ENCODE assay signal across 13 mouse cellular contexts in the genomic region with DNA sequence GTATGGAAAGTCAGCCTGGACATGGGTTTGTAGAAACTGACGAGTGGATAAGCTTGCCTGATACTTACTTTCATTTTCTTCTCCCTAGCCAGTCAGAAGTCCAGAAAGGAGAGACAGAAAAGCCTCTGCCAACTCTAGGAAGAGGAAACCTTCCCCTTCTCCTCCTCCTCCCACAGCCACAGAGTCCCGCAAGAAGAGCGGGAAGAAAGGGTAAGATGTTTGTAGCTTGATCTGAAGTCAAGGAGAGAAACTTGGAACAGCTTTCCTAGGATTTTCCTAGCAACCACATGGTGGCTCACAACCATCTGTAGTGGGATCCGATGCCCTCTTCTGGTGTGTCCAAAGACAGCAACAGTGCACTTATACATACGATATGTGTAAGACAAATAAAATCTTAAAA. TPM values are rescaled to one million over a fixed set of nuclear protein-coding genes. Genes with fewer than 3 reads are reported as not detected.
DNase-seq lines count a peak whose midpoint lies in the region; ATAC-seq and TF ChIP-seq lines count a peak whose summit lies in the region.
"Had no signal": no experiment of that assay in that cellular context is flagged by ENCODE, and none has a peak within 500 bp of the region (broad histone marks: within the 10 kb centered on the region; RNA-seq: fewer than 3 reads in every experiment).

No protein-coding gene starts in this region.

- no peak for DNase-seq in frontal cortex, postnatal 25 days (ENCODE audit: low spot score in 2 of 2)
- DNase-seq in left cerebral cortex, adult 18-20 months (ENCODE audit: low spot score in 2 of 2): peak; percentile 11 to 39
- DNase-seq in left cerebral cortex, adult 11 months (ENCODE audit: low spot score): no peak
- DNase-seq in adrenal gland, postnatal 25 days: peak; percentile 9
- no peak for DNase-seq in embryo, embryonic 10 days (ENCODE audit: low spot score)
- no peak for DNase-seq in spleen, adult 12 weeks (ENCODE audit: low spot score)
- DNase-seq: heart, postnatal 14 days; kidney, postnatal 14 days; liver, embryonic 13.5 days; thymus, postnatal 25 days had no signal

- H3K4me3 ChIP-seq in myocyte: no peak overlapping the region
- H3K4me3 ChIP-seq: embryonic facial prominence, embryonic 10.5 days; liver, embryonic 13.5 days had no signal

- ATAC-seq in frontal cortex, adult (ENCODE audit: low TSS enrichment): peak; percentile 64; the same call in 1 of the 2 replicates

- no peaks in the 10 kb centered on the region for H3K79me2 ChIP-seq in myocyte (ENCODE audit: control insufficient read depth, insufficient read depth)

- H3K36me3 ChIP-seq in myocyte (ENCODE audit: control insufficient read depth, insufficient read depth): peaks cover 36% of the 10 kb centered on the region

- H3ac ChIP-seq in myocyte (ENCODE audit: control insufficient read depth, insufficient read length): no peak overlapping the region

- H3K4me2 ChIP-seq in myocyte (ENCODE audit: low read depth): peak overlapping the region; percentile 51
- H3K4me2 ChIP-seq: liver, embryonic 13.5 days had no signal

- TF ChIP-seq POLR2A in myocyte (IDR thresholded peaks at IDR 0.05; ENCODE audit: insufficient read length, low read depth): no peak

- no peaks in the 10 kb centered on the region for H3K27me3 ChIP-seq in myocyte (ENCODE audit: control insufficient read depth, insufficient read depth, insufficient read length)
- H3K27me3 ChIP-seq: liver, embryonic 13.5 days had no signal

TF ChIP-seq in myocyte, 11 proteins besides CTCF, POLR2A, EP300 and RAD21:
- no peak for TF ChIP-seq USF1 (IDR thresholded peaks at IDR 0.05; ENCODE audit: low read depth)
- TF ChIP-seq TCF3 (IDR thresholded peaks at IDR 0.05; ENCODE audit: insufficient read length, low read depth): no peak
- TF ChIP-seq MYOG (IDR thresholded peaks at IDR 0.05; ENCODE audit: control insufficient read depth in 1 of 3, insufficient read depth in 1 of 3, insufficient read length in 2 of 3, low read depth in 2 of 3): no peak
- no peak for TF ChIP-seq MYOD1 (IDR thresholded peaks at IDR 0.05; ENCODE audit: control insufficient read depth in 1 of 3, insufficient read length in 2 of 3, low read depth in 2 of 3)
- TF ChIP-seq POLR2AphosphoS2 (IDR thresholded peaks at IDR 0.05; ENCODE audit: insufficient read length, low read depth): no peak
- no peak for TF ChIP-seq MAX (IDR thresholded peaks at IDR 0.05; ENCODE audit: low read depth)
- TF ChIP-seq REST (IDR thresholded peaks at IDR 0.05; ENCODE audit: insufficient read depth, insufficient read length): no peak
- no peak for TF ChIP-seq SRF (IDR thresholded peaks at IDR 0.05; ENCODE audit: control insufficient read depth, insufficient read length, low read depth)
- TF ChIP-seq TCF12 (IDR thresholded peaks at IDR 0.05; ENCODE audit: insufficient read depth, poor library complexity, severe bottlenecking): no peak
- TF ChIP-seq E2F4 (IDR thresholded peaks at IDR 0.05; ENCODE audit: insufficient read depth): no peak
- no peak for TF ChIP-seq CEBPB (IDR thresholded peaks at IDR 0.05; ENCODE audit: insufficient read depth, poor library complexity, severe bottlenecking)

RNA-seq across cellular contexts. Expression of a gene that starts 53.2 kb away (rescaled TPM):
- 100 to 1,000 TPM; 168 to 171 TPM for total RNA-seq in left cerebral cortex, adult 18-20 months (2021)
- 96.3 and 116 TPM in 2 replicates for total RNA-seq in adrenal gland, postnatal 25 days (2021)
- 79.1 TPM for polyA plus RNA-seq in myocyte (2012; fragmentation: generic; extraction: Trizol)

RNA-seq across cellular contexts. Expression of a gene that starts 53.4 kb away (rescaled TPM):
- total RNA-seq in left cerebral cortex, adult 18-20 months (2021): 10 to 100 TPM; 69.0 to 72.1 TPM
- 62.0 and 67.1 TPM in 2 replicates for total RNA-seq in adrenal gland, postnatal 25 days (2021)
- polyA plus RNA-seq in myocyte (2012; fragmentation: generic; extraction: Trizol): 29.5 TPM

Comparison
In these comparisons a context has a peak if more than half of its experiments do, and no peak if none do; other contexts are left out.
1. DNase-seq: peak in left cerebral cortex, adult 18-20 months (2 of 2) and adrenal gland, postnatal 25 days (single experiment); none in frontal cortex, postnatal 25 days (0 of 2), left cerebral cortex, adult 11 months (single experiment), embryo, embryonic 10 days (single experiment) and spleen, adult 12 weeks (single experiment).